Mouse (Mus musculus) spleen, postnatal 4 days (tissue): ENCODE measurements around the gene Utp3.

ENCODE experiments used
- DNase-seq, 2 experiments: peaks; one replicate each; pipeline ENCODE4 v3.0.0; 2022; ENCODE audit warnings: low spot score in 2 of 2

Gene Utp3

DNA sequence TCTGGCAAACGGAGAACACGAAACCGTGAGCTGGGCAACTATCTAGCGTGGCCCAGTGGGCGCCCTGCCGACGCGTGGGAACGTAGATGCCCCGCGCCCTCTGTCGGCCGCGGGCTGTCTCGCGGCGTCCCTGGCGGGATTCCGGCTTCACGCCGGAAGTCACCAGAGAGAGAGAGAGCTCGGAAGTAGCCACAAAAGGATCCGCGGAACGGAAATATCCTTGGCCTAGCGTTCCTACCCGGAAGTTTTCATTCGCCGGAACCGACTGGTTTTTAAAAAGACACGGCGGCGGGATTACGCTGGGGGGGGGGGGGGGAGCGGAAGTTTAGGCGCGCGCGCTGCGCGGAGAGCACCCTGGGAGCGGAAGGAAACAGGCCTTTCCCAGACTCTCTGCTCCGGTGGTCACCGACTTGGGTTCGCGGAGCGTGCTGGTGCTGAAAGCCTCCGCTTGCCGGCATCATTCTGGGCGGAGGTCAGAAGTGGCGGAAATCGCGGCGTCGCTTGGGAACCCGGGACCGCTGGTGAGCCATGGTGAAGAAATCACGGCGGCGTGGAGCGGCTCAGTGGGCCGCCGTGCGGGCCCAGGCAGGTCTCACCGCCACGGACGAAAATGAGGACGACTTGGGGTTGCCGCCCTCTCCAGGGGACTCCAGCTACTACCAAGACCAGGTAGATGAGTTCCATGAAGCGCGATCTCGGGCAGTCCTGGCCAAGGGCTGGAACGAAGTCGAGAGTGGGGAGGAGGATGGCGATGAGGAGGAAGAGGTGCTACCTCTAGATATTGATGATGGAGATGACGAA lies at the start of gene Utp3:
TSS of gene Utp3 (plus strand) at position 377 of the 801 bp plus-strand sequence.
- peak; percentile 96 to 97 for DNase-seq

DNA sequence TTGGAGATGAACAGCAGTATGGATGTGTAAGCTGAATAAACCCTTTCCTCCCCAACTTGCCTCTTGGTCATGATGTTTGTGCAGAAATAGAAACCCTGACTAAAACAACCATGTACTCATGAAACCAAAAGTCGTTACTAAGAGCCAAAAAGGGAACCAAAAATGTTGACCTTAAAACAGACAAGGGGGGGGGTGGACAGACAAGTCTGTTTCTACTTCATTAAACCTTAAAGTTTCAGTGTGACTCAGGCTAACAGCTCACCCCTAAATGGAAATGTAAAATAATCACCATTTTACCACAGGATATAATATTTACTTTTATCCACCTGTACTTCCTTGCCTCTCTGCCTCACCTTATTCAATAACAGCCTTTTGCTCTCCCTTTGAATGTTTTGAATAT lies 45.7 kb upstream of the Utp3 start:
- no peak for DNase-seq

DNA sequence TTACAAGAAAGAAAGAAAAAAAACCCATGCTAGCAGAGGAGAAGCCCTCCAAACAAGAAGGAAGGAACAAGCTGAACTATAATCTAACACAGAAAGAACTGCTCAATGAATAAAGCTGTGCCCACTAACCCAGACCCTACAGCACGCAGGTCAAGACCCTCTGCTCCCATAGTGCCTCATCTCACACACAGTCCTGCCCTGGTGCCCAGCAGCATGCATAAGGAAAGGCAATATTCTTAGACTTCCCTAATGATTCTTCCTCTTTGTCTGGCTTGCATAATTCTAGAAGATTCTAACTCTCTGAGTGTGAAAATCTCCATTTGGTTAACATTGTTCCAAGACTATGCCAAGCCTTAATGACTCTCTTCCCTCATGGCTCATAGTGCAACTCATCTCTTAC lies 45.3 kb upstream of the Utp3 start:
- no peak for DNase-seq

DNA sequence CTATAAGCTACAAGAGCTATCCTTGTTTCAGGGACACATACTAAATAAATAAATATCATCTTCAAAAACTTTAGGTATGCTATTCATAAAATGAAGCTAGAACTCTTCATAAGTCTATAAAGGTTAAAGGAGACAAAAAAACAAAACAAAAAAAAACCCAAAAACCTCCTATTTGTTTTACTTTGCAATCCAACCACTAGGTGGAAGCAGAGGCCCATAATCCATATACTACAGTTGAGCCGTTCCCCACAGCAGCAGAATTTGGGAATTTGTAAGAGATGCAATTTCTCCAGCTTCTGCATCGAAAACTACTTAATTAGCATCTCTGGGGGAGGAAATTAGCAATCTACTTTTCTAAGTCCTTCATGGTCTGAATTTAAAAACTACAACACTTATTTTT lies 35.0 kb upstream of the Utp3 start:
- no peak for DNase-seq

DNA sequence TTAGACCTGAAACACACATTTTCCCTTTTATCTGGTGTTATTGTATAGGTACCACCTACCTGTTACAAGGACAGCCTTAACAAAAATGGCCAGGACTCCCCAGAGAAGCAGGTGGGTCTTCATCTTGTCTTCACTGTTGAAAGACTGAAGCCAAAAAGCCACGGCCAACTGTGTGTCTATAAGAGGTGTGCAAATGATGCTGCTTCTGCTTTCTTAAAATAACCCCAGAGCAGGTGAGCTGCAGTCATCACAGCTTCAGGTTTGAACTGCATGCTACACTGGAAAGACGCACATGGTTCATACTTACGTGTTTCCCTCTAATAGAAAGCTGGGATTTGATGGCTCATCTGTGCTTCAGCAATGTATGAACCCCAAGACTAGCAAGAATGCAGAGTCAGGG lies 26.6 kb upstream of the Utp3 start, which contains the start of gene Jchain:
TSS of gene Jchain (minus strand) at position 235 of the 400 bp plus-strand sequence.
- DNase-seq = no peak

DNA sequence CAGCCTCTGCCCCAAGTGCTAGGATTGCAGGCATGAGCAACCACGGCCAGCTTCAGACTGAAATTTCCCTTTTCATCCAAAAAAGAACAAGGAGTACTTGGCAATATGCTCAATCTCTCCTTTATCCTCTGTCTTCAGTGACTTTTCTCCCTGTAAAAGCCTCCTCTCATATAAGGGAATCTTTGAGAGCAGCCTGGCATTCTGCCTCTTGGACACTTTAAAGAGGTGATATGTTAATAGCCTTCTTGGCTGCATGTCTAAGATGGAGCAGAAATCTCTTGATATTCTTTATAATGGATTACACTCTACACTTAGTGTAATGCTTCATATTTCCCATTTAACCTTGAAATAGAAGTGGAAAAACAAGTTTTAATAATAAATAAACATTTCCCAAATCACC lies 23.4 kb upstream of the Utp3 start:
- no peak for DNase-seq

DNA sequence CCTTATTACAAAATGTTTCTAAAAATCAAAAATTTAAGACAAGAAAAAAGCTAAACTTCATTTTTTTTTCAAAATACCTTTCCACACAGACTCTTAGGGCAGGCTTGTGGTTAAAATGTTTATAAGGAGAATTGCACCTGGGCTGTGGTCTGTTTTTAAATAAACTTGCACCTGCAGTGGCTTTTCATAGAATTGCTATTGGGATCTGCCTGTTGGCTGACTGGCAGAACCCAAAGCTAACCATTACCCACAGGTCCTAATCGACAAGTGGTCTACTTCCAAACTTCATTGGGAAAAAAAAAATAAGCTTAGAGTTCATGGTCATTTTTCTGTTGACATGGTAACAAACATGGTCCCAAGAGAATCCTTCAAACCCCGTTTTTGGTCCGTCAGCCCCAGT lies 19.6 kb upstream of the Utp3 start:
- no peak for DNase-seq

DNA sequence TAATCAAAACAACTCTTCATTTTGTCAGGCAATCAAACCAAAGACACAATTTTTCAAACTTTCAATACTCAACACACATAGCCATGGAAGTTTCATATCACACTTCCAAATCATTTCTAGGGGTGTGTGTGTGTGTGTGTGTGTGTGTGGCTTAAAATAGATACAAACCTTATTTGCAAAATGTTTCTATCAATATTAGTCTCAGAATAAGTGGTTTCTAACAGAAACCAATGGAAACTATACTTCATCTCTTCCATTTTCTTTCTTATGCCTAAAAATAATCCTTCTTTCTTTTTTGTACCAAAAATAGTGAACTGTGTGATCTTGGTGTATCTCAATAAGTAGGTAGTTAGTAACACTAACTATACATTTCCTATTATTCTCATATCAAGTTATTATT lies 13.4 kb upstream of the Utp3 start:
- no peak for DNase-seq

DNA sequence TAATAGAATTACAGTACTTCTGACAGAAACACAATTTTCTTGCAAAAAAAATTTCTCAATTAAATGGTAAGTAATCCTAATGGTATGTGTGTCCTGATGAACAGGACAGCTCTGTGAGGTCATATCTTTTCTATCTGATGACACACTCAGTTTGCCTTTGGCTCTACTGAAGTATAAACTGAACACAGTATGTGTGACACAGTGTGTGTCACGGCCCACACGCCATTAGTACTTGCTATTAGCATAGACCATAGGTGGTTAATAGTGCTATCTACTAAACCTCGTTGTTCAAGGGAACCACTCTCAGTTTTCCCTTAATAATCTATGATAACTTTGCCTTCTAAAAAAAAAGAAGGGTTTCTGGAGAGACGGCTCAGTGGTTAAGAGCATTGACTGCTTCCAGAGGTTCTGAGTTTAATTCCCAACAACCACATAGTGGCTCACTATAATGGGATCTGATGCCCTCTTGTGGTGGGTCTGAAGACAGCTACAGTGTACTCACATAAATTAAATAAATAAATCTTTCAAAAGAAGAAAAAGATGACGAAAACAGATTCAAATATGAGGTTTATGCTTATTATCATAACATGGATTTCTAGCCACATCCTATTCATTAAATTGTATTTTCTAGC lies 11.5 kb upstream of the Utp3 start:
- DNase-seq = peak in 1 of 2 experiments; percentile 54

DNA sequence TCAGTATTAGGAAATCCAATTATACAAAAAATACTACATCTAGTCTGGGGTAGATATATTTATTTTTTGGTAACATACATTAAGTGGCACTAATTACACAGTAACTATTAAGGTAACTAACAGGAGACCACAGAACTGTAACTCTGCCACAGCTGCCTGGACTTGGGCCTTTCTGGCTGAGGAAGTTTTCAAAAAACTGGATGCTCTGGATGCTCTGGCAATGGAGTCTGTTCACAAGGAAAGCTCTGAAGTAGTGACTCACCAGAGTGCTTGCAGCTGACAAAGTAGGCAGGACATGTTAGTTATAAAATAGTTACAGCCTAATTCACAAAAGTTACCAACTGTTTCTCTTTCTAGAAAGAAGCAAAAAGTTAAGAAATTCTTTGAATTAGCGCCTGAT lies 9.9 kb upstream of the Utp3 start:
- DNase-seq = peak in 1 of 2 experiments; percentile 26

DNA sequence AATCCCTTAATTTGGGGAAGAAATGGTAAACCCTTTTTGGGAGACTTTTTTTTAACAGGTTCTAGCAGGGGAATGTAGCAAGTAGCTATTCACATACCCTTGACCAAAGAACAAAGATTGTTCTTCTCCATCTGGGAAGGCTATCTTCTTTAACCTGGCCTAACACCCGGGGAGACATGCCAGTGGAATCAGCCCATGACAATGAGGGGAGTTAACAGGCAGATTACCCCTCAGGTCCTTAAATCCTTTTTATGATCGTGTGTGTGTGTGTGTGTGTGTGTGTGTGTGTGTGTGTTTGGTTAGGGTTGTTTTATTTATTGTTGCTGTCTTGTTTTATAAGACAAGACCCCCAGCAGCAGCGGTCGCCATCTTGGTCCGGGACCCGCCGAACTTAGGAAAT lies 8.7 kb upstream of the Utp3 start:
- peak in 1 of 2 experiments; percentile 30 for DNase-seq

DNA sequence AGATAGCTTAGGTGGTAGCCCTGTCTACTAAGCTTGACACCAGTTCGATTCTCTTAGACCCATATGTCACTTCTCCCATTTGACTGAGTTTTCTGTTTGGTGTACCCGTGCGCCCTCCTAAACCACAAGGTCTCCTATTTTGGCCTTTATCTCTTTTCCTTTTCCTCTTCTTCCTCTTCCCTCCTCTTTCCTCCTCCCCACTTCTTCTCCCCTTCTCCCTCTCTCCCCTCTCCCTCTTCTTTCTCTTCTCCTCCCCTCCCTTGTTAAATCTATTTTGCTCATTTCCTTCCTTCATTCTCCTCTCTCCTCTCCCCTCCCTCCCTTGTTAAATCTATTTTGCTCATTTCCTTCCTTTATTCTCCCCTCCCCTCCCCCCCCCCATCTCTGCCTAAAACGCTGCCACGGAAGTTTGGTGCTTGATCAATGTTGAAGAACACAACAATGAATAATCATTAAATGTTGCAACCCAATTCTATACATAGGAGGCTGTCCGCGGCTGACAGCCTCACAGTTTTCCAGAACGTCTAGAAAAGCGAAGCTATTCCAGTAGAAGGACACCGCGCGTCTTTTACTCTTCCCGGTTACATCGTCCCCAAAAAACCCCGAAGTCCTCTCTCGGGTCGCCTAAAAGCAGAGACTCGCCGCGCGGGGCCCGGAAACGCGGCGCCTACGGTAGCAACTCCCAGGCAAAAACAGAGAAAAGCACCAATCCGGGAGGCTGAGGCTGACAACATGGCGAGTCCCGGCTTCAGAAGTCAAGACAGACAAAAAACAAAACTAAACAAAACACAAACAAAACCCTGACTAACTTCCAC lies 784 bp upstream of the Utp3 start:
- no peak for DNase-seq

DNA sequence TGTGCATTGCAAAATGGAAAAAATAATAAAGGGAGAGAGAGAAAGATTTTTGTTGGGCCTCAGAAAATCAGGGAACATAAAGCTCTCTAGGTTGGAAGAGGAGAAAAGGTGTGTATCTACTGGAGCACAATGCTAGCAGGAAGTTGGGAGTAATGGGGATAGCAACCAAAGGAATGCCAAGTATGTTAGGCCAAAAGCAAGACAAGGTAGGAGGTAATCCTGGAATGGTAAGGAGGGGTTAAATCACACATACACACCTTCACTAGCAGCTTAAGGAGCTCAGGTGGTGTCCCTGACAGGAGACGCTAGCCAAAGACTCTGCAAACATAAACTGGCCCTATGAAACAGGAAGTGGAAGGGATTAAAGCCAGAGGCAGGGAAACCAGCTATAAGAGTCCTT lies 4.7 kb downstream of the Utp3 start:
- no peak for DNase-seq

DNA sequence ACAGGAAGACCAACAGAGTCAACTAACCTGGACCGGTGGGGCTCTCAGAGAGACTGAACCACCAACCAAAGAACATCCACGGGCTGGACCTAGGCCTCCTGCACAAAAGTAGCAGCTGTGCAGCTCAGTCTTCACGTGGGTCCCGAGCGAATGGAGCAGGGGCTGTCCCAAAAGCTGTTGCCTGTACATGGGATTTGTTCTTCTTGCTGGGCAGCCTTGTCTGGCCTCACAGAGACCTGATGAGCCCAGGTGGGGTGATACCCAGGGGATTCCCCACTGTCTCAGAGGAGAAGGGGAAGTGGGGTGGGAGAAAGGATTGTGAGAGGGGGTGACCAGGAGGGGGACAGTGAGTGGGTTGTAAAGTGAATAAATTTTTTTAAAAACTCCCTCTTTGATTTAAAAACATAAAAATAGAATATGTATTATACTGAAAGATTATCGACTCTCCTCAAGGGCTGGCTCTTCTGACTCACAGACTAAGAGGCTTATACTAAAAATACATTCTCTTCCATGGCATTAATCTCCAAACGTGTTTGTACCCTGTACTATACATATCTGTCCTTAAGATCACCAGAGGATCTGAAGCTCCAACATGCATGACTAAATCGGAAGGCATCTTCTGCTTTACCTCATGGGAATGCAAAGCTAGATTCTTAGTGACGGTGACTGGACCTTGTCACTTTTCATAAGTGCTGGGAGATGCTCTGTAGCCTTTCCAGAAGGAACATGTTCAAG lies 7.0 kb downstream of the Utp3 start:
- peak in 1 of 2 experiments; percentile 56 for DNase-seq

DNA sequence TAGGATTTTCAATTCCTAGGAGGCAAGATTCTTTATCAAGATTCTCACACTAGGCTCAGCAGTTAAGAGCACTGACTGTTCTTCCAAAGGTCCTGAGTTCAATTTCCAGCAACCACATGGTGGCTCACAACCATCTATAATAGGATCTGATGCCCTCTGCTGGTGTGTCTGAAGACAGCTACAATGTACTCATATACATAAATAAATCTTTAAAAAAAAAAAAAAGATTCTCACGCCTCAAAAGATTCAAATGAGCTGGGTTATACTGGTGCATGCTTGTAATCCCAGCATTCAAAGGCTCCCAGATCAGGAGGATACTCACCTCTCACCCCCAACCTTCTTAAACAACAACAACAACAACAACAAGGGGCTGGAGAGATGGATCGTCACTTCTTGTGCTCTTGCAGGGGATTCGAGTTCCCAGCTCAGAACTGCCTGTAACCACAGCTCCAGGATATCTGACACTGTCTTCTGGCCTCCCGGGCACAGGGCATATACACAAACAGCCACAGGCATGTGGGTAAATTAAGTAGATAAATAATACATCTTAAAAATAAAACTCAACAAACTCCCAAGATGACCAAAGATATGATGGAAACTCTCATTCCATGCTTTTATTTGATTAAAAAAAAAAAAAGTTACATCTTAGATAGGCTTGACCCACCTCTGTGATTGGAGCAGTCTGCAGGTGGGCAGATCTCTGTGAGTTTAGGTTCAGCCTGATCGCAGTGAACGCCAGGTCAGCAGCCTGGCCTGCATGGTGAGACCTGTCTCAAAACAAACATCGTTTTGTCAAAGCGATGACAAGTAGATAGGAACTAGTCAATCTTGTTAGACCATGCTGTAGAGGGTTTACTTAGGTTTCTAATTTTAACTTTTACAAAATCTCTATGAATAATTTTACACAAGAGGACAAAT lies 8.9 kb downstream of the Utp3 start:
- DNase-seq = peak in 1 of 2 experiments; percentile 45

DNA sequence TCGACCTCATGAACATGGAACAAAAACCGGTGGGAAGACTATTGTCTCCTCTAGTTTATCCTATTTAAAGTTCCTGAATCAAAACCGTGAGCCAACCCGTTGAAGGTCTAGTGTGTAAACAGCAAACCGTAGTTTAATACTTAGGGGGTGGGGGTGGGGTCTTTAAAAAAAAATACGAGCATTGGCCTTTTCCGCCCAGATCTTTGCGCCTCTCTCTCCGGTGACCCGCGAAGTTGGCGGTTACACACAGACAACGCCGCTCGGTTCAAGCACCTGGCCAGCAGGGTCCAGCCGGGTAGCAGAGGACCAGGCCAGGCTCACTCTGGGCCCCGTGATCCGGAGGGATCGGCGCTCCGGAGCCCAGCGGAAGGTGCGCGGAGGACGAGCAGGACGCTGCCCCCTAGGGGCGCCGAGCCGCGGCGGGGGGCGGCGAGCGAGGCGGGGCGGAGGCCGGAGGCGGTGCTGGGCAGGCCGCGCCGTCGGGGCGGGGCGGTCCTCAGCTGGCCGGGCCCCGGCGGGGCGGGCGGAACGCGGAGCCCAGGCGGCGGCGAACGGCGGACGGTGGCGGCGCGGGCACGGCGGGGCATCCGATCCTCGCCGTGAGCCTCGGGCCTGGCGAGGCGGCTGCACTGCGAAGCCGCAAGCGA lies 10.4 kb downstream of the Utp3 start, which contains the start of gene Rufy3:
TSS of gene Rufy3 (plus strand) at position 540 of the 647 bp plus-strand sequence.
- DNase-seq = peak; percentile 79 to 90

DNA sequence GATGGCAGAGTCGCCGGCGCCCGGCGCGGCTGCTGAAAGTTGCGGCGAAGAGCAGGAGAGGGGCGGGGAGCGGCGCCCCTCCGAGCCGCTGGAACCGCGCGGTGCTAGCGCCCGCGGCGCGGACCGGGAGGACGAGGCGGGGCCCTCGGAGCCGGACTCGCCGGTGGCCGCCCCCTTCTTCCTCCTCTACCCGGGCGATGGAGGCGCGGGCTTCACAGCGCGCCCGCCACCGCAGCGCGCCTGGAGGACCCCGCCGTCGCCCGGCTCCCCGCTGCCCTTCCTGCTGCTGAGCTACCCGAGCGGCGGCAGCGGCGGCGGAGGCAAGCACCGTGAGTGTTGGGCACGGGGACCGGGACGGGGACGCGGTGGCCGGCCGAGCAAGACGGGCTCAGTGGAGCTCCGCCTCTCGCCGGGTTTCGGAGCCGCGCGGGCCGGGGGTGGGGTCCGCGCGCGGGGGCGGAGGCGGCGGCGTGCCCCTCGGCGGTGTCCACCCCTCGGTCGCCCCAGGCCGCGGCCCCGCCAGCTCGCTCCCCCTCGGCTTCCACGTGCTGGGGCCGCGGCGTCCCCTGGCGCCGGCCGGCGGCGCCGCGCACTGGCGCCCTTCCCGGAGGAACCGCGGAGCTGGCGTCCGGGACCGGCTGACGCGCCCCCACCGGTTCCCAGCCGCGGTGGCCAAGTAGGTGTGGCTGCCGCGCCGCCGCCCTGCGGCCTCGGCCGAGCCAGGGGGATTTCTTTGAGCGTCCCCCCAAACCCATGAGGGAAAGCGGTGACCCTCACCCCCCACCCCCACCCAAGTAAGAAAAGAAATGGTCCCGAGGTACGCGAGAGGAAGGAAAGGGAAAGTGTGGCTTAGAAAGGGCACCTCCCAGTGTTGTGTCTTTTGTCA lies 11.1 kb downstream of the Utp3 start:
- DNase-seq = peak; percentile 43 to 76

DNA sequence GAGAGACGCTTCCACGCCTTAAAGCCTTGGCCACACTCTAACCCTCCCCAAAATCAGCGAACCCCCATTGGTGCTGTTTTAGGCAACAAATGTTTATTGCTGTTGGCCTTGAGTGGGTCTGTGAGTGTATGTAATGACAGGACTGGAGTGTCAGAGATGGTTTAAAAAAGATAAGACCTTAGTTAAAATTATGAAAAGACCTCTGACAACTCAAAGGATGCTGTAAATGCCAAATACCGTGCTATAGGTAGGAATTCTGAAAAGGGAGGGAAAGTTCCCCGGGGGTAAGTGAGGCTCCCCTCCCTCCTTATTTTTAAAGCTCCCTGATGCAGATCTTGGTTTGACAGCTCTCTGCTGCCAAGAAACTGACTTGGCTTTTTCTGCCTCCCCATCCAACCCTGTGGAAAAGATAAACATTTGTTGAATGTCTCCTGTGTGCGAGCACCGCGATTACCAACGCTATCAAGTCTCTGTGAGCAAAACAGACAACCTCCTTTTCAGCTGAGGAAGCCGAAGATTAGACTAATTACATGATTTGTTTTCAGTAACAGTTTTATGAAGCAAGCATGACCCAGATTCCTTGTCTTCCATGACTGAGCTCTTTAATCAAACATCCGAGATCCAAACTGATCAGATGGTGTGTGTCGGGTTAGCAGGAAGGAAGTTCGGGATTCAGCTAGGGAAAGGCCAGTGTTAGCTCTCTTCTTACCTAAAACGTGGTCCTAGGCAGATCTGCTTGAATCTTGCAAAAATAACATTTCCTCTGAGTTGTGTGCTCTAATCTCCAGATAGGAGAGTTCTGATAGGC lies 12.0 kb downstream of the Utp3 start:
- peak in 1 of 2 experiments; percentile 56 for DNase-seq
